ENCODE assay signal across 27 mouse cellular contexts in the genomic region with DNA sequence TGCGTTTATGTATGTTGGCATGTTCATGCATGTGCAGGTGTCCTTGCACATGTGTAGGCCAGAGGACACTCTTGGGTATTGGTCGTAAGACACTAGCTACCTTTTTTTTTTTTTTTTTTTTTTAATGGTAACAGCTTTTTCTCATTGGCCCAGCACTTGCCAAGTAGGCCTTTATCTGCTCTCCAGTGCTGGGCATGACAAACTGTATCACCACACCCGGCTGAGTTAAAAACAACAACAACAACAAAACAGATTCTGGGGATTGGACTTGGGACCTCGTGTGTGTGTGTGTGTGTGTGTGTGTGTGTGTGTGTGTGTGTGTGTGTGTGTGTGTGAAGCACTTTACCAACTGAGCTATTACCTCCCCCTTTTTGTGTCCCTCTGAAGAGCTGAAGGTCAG. TPM values are rescaled to one million over a fixed set of nuclear protein-coding genes. Genes with fewer than 3 reads are reported as not detected.
DNase-seq lines count a peak whose midpoint lies in the region; ATAC-seq and TF ChIP-seq lines count a peak whose summit lies in the region.
"Had no signal": no experiment of that assay in that cellular context is flagged by ENCODE, and none has a peak within 500 bp of the region (broad histone marks: within the 10 kb centered on the region; RNA-seq: fewer than 3 reads in every experiment).

No protein-coding gene starts in this region.

- no peak overlapping the region for H3K4me2 ChIP-seq in heart, embryonic 13.5 days
- no peak overlapping the region for H3K4me2 ChIP-seq in heart, embryonic 11.5 days
- H3K4me2 ChIP-seq in liver, embryonic 14.5 days (ENCODE audit: low read depth), result no peak overlapping the region
- H3K4me2 ChIP-seq in liver, embryonic 11.5 days, result no peak overlapping the region
- H3K4me2 ChIP-seq in liver, embryonic 16.5 days (ENCODE audit: low read depth, low read length), result no peak overlapping the region
- H3K4me2 ChIP-seq: embryonic facial prominence, embryonic 13.5 days; forebrain, embryonic 13.5 days; heart, embryonic 15.5 days; hindbrain, embryonic 12.5 days; hindbrain, embryonic 15.5 days had no signal

- 0 out of 2 replicates have a peak, but pooled peaks cover 3% of the 10 kb centered on the region for H3K27me3 ChIP-seq in heart, embryonic 13.5 days (replicated peaks)
- no peaks in the 10 kb centered on the region for H3K27me3 ChIP-seq in heart, embryonic 11.5 days (ENCODE audit: control insufficient read depth, insufficient read depth, low read length)
- no peaks in the 10 kb centered on the region for H3K27me3 ChIP-seq in liver, embryonic 14.5 days (ENCODE audit: control insufficient read depth, insufficient read depth, low read length)
- no peaks in the 10 kb centered on the region for H3K27me3 ChIP-seq in liver, embryonic 11.5 days (replicated peaks; ENCODE audit: control insufficient read depth, insufficient read depth, low read length)
- H3K27me3 ChIP-seq in liver, embryonic 16.5 days (ENCODE audit: control insufficient read depth, insufficient read depth, low read depth, low read length), result no peaks in the 10 kb centered on the region
- H3K27me3 ChIP-seq in embryonic facial prominence, embryonic 10.5 days (replicated peaks; ENCODE audit: low read depth, poor library complexity, severe bottlenecking), result no peaks in the 10 kb centered on the region; the same call in 1 of the 2 replicates
- H3K27me3 ChIP-seq: embryonic facial prominence, embryonic 13.5 days; heart, embryonic 15.5 days; hindbrain, embryonic 12.5 days; hindbrain, embryonic 15.5 days had no signal

- H3K9ac ChIP-seq in heart, embryonic 13.5 days, result no peak overlapping the region
- H3K9ac ChIP-seq in heart, embryonic 11.5 days (ENCODE audit: low read depth, low read length), result no peak overlapping the region
- no peak overlapping the region for H3K9ac ChIP-seq in liver, embryonic 14.5 days (replicated peaks)
- no peak overlapping the region for H3K9ac ChIP-seq in liver, embryonic 11.5 days (ENCODE audit: low read depth, low read length)
- H3K9ac ChIP-seq in liver, embryonic 16.5 days (ENCODE audit: low read depth, low read length), result no peak overlapping the region
- H3K9ac ChIP-seq: embryonic facial prominence, embryonic 13.5 days; forebrain, embryonic 13.5 days; heart, embryonic 15.5 days; hindbrain, embryonic 12.5 days; hindbrain, embryonic 15.5 days had no signal

- H3K9me3 ChIP-seq in heart, embryonic 13.5 days, result no peaks in the 10 kb centered on the region
- no peaks in the 10 kb centered on the region for H3K9me3 ChIP-seq in heart, embryonic 11.5 days (replicated peaks; ENCODE audit: control insufficient read depth, low read length)
- H3K9me3 ChIP-seq in liver, embryonic 14.5 days (ENCODE audit: control insufficient read depth, low read length), result no peaks in the 10 kb centered on the region
- H3K9me3 ChIP-seq in liver, embryonic 11.5 days (ENCODE audit: control insufficient read depth, low read length), result no peaks in the 10 kb centered on the region
- no peaks in the 10 kb centered on the region for H3K9me3 ChIP-seq in liver, embryonic 16.5 days (replicated peaks; ENCODE audit: control insufficient read depth, low read length)
- no peaks in the 10 kb centered on the region for H3K9me3 ChIP-seq in embryonic facial prominence, embryonic 10.5 days
- H3K9me3 ChIP-seq: embryonic facial prominence, embryonic 13.5 days; forebrain, embryonic 10.5 days; forebrain, embryonic 13.5 days; heart, embryonic 15.5 days; hindbrain, embryonic 12.5 days; hindbrain, embryonic 15.5 days had no signal

- TF ChIP-seq CTCF in liver, embryonic 14.5 days (IDR thresholded peaks at IDR 0.05; ENCODE audit: low read depth), result no peak

- peak; percentile 68 for ATAC-seq in heart, embryonic 13.5 days (ENCODE audit: extremely low read depth, insufficient number of reproducible peaks, low FRiP score, low TSS enrichment)
- no peak for ATAC-seq in heart, embryonic 11.5 days (replicated peaks; ENCODE audit: insufficient number of reproducible peaks, low FRiP score, low TSS enrichment)
- ATAC-seq in liver, embryonic 14.5 days (ENCODE audit: insufficient read depth), result peak; percentile 44; the same call in 1 of the 2 replicates
- ATAC-seq in liver, embryonic 11.5 days (replicated peaks; ENCODE audit: low FRiP score), result no peak
- 0 out of 2 replicates have a peak, but pooled peaks have one; percentile 7 for ATAC-seq in liver, embryonic 16.5 days (ENCODE audit: low read depth)
- ATAC-seq: CD4-positive, CD25-positive, alpha-beta regulatory T cell, adult 4 months; forebrain, embryonic 13.5 days; forebrain, embryonic 16.5 days had no signal

- 68% methylated on average over 4 of the region's 4 CpGs for WGBS in heart, embryonic 13.5 days
- WGBS in heart, embryonic 11.5 days (ENCODE audit: insufficient replicate concordance), result 65% methylated on average over 4 of the region's 4 CpGs
- 42% methylated on average over 4 of the region's 4 CpGs for WGBS in liver, embryonic 14.5 days (ENCODE audit: insufficient replicate concordance)
- WGBS in liver, embryonic 11.5 days, result 69% methylated on average over 4 of the region's 4 CpGs
- 48% methylated on average over 4 of the region's 4 CpGs for WGBS in liver, embryonic 16.5 days (ENCODE audit: insufficient replicate concordance)
- 81% methylated on average over 4 of the region's 4 CpGs for WGBS in embryonic facial prominence, embryonic 10.5 days

- no peak overlapping the region for H3K27ac ChIP-seq in heart, embryonic 13.5 days (replicated peaks)
- H3K27ac ChIP-seq in heart, embryonic 11.5 days (ENCODE audit: low read depth, low read length), result no peak overlapping the region
- H3K27ac ChIP-seq in liver, embryonic 14.5 days, result no peak overlapping the region
- H3K27ac ChIP-seq in liver, embryonic 11.5 days (ENCODE audit: low read depth, low read length), result no peak overlapping the region
- no peak overlapping the region for H3K27ac ChIP-seq in liver, embryonic 16.5 days (ENCODE audit: low read length)
- H3K27ac ChIP-seq in embryonic facial prominence, embryonic 10.5 days (replicated peaks), result no peak overlapping the region
- H3K27ac ChIP-seq: embryonic facial prominence, embryonic 13.5 days; forebrain, embryonic 10.5 days; forebrain, embryonic 13.5 days; heart, embryonic 15.5 days; hindbrain, embryonic 12.5 days; hindbrain, embryonic 15.5 days had no signal

- no peak for DNase-seq in liver, embryonic 14.5 days (ENCODE audit: low read depth in 3 of 3, low spot score in 3 of 3)
- no peak for DNase-seq in liver, embryonic 11.5 days (ENCODE audit: low spot score)
- DNase-seq in thymus, postnatal 0 days (ENCODE audit: low spot score), result peak; percentile 1
- DNase-seq in thymus, postnatal 25 days, result no peak
- no peak for DNase-seq in embryonic facial prominence, embryonic 10.5 days (ENCODE audit: low spot score)
- DNase-seq: adrenal gland, adult 2 months; adrenal gland, postnatal 14 days; cerebellum, adult 11 months; cerebellum, adult 2 months; cerebellum, adult 9-11 months; cerebellum, postnatal 25 days; gastrocnemius, postnatal 10 days; gastrocnemius, postnatal 36 days; heart, postnatal 10 days; heart, postnatal 4 days had no signal

- no peaks in the 10 kb centered on the region for H3K36me3 ChIP-seq in heart, embryonic 13.5 days
- H3K36me3 ChIP-seq in heart, embryonic 11.5 days (ENCODE audit: control insufficient read depth, insufficient read depth, low read length), result no peaks in the 10 kb centered on the region
- H3K36me3 ChIP-seq in liver, embryonic 14.5 days (replicated peaks; ENCODE audit: control insufficient read depth, insufficient read depth, low read depth), result no peaks in the 10 kb centered on the region
- H3K36me3 ChIP-seq in liver, embryonic 11.5 days (ENCODE audit: control insufficient read depth, insufficient read depth, low read length), result no peaks in the 10 kb centered on the region
- H3K36me3 ChIP-seq in liver, embryonic 16.5 days (ENCODE audit: control insufficient read depth, insufficient read depth), result no peaks in the 10 kb centered on the region
- no peaks in the 10 kb centered on the region for H3K36me3 ChIP-seq in embryonic facial prominence, embryonic 10.5 days (replicated peaks)
- H3K36me3 ChIP-seq: embryonic facial prominence, embryonic 13.5 days; forebrain, embryonic 10.5 days; heart, embryonic 15.5 days; hindbrain, embryonic 12.5 days; hindbrain, embryonic 15.5 days had no signal

- no peak overlapping the region for H3K4me3 ChIP-seq in heart, embryonic 13.5 days
- H3K4me3 ChIP-seq in heart, embryonic 11.5 days (ENCODE audit: low read depth, low read length), result no peak overlapping the region
- H3K4me3 ChIP-seq in liver, embryonic 14.5 days (ENCODE audit: insufficient read depth in 1 of 2, low read depth in 2 of 2, low read length in 2 of 2), result no peak overlapping the region
- H3K4me3 ChIP-seq in liver, embryonic 11.5 days (ENCODE audit: low read depth, low read length), result no peak overlapping the region
- no peak overlapping the region for H3K4me3 ChIP-seq in liver, embryonic 16.5 days (ENCODE audit: low read depth, low read length)
- H3K4me3 ChIP-seq in embryonic facial prominence, embryonic 10.5 days, result no peak overlapping the region
- H3K4me3 ChIP-seq: embryonic facial prominence, embryonic 13.5 days; forebrain, embryonic 10.5 days; forebrain, embryonic 13.5 days; heart, embryonic 15.5 days; hindbrain, embryonic 12.5 days; hindbrain, embryonic 15.5 days had no signal

- no peak for TF ChIP-seq EP300 in liver, embryonic 14.5 days (IDR thresholded peaks at IDR 0.05; ENCODE audit: low read depth)

- H3K4me1 ChIP-seq in heart, embryonic 13.5 days, result no peaks in the 10 kb centered on the region
- H3K4me1 ChIP-seq in heart, embryonic 11.5 days (ENCODE audit: control insufficient read depth, insufficient read depth, low read length), result no peaks in the 10 kb centered on the region
- H3K4me1 ChIP-seq in liver, embryonic 14.5 days (replicated peaks; ENCODE audit: control insufficient read depth in 2 of 2, insufficient read depth in 2 of 2, low read length in 1 of 2), result 0 out of 4 replicates have a peak, but pooled peaks cover 0 to 3% of the 10 kb centered on the region in 2 experiments
- no peaks in the 10 kb centered on the region for H3K4me1 ChIP-seq in liver, embryonic 11.5 days (replicated peaks; ENCODE audit: control insufficient read depth, insufficient read depth, low read length)
- no peaks in the 10 kb centered on the region for H3K4me1 ChIP-seq in liver, embryonic 16.5 days (ENCODE audit: control insufficient read depth, low read depth, low read length)
- H3K4me1 ChIP-seq in embryonic facial prominence, embryonic 10.5 days, result no peaks in the 10 kb centered on the region
- H3K4me1 ChIP-seq: embryonic facial prominence, embryonic 13.5 days; forebrain, embryonic 13.5 days; heart, embryonic 15.5 days; hindbrain, embryonic 12.5 days; hindbrain, embryonic 15.5 days had no signal

RNA-seq across cellular contexts. Expression of a gene that starts 13.5 kb away (rescaled TPM):
- polyA plus RNA-seq in heart, embryonic 13.5 days (2015; fragmentation: Nextera tagmentation; extraction: Ambion mirVana), result 0.75 and 0.82 TPM in 2 replicates
- polyA plus RNA-seq in heart, embryonic 11.5 days (2014; fragmentation: Nextera tagmentation; extraction: Ambion mirVana), result 1.7 and 1.9 TPM in 2 replicates
- 0.18 and 0.31 TPM in 2 replicates for polyA plus RNA-seq in liver, embryonic 14.5 days (2012; rRNA removed)
- polyA plus RNA-seq in liver, embryonic 14.5 days (2014; fragmentation: Nextera tagmentation; extraction: Ambion mirVana), result 0.39 and 0.62 TPM in 2 replicates
- 1.3 and 2.2 TPM in 2 replicates for polyA plus RNA-seq in liver, embryonic 11.5 days (2014; fragmentation: Nextera tagmentation; extraction: Ambion mirVana)
- polyA plus RNA-seq in thymus, postnatal 0 days (2015; fragmentation: Nextera tagmentation; extraction: Ambion mirVana), result 0.40 and 0.48 TPM in 2 replicates
- polyA plus RNA-seq in liver, embryonic 16.5 days (2015; fragmentation: Nextera tagmentation; extraction: Ambion mirVana), result 0.25 and 0.47 TPM in 2 replicates
- 8.9 and 9.0 TPM in 2 replicates for polyA plus RNA-seq in embryonic facial prominence, embryonic 10.5 days (2016; fragmentation: Nextera tagmentation; extraction: Ambion mirVana)
- polyA plus RNA-seq: C2C12 had no signal

Comparison
In these comparisons a context has a peak if more than half of its experiments do, and no peak if none do; other contexts are left out.
1. ATAC-seq: peak in heart, embryonic 13.5 days (single experiment), liver, embryonic 14.5 days (single experiment) and liver, embryonic 16.5 days (single experiment); none in heart, embryonic 11.5 days (single experiment) and liver, embryonic 11.5 days (single experiment).